Mouse (Mus musculus) kidney, postnatal 25 days (tissue): ENCODE data around the gene Sele.

Experiments
- DNase-seq, 2 experiments: peaks; one replicate each; pipeline ENCODE4 v3.0.0; 2021; ENCODE audit warnings: mixed read lengths in 2 of 2

The Sele gene

GRCm38 (mm10) chr1:164073091-164073490 is 25.1 kb downstream of the Sele start:
- DNase-seq: no peak

GRCm38 (mm10) chr1:164073803-164074202 is 25.8 kb downstream of the Sele start:
- DNase-seq: no peak

GRCm38 (mm10) chr1:164074606-164075140 is 26.6 kb downstream of the Sele start:
- no peak for DNase-seq

- no peak for DNase-seq
These were observed 27.4 kb downstream of the Sele start for GRCm38 (mm10) chr1:164075416-164075815.

GRCm38 (mm10) chr1:164076441-164076840 is 28.4 kb downstream of the Sele start:
- no peak for DNase-seq

- no peak for DNase-seq
These were observed 29.0 kb downstream of the Sele start for GRCm38 (mm10) chr1:164077031-164077430.

GRCm38 (mm10) chr1:164078323-164078741 is 30.3 kb downstream of the Sele start:
- no peak for DNase-seq

- DNase-seq: no peak
These were observed 31.1 kb downstream of the Sele start for GRCm38 (mm10) chr1:164079091-164079490.

GRCm38 (mm10) chr1:164083046-164083445 is 35.0 kb downstream of the Sele start:
- DNase-seq: no peak

GRCm38 (mm10) chr1:164086797-164087196 is 38.8 kb downstream of the Sele start:
- DNase-seq: no peak

- no peak for DNase-seq
These were observed 39.8 kb downstream of the Sele start for GRCm38 (mm10) chr1:164087872-164088271.

GRCm38 (mm10) chr1:164096780-164097179 is 48.7 kb downstream of the Sele start:
- DNase-seq: peak; percentile 28 to 54

GRCm38 (mm10) chr1:164097911-164098310 is 49.9 kb downstream of the Sele start:
- DNase-seq: no peak

- no peak for DNase-seq
These were observed 50.3 kb downstream of the Sele start for GRCm38 (mm10) chr1:164098372-164098771.
